Mouse (Mus musculus) liver, embryonic 16.5 days (tissue): Measurements from ENCODE around the gene Evi5. TPM values are rescaled to one million over a fixed set of nuclear protein-coding genes. Genes with fewer than 3 reads are reported as not detected.

Experiments
- ATAC-seq: fragments of 200-750 bp; cut with Nextera tagmentation; 2 replicates; pipeline ENCODE4 v1.8.0; 2017; ENCODE audit warnings: low read depth, mild to moderate bottlenecking, moderate number of reproducible peaks, moderate library complexity
- H3K27ac ChIP-seq: fragments of 300-500 bp; sonication (generic); 2 replicates; pipeline ENCODE4 v1.5.1; 2014; ENCODE audit warnings: mild to moderate bottlenecking, low read length
- H3K27me3 ChIP-seq: fragments of 300-500 bp; sonication (generic); 2 replicates; pipeline ENCODE4 v1.6.1; 2014; ENCODE audit warnings: low read depth, low read length, mixed read lengths; ENCODE audit not compliant: control insufficient read depth, insufficient read depth
- H3K36me3 ChIP-seq: fragments of 300-500 bp; sonication (generic); 2 replicates; pipeline ENCODE4 v1.6.1; 2014; ENCODE audit warnings: mild to moderate bottlenecking; ENCODE audit not compliant: control insufficient read depth, insufficient read depth
- H3K4me1 ChIP-seq: fragments of 300-500 bp; sonication (generic); 2 replicates; pipeline ENCODE4 v1.6.1; 2014; ENCODE audit warnings: low read depth, low read length, mixed read lengths; ENCODE audit not compliant: control insufficient read depth
- H3K4me2 ChIP-seq: fragments of 300-500 bp; sonication (generic); 2 replicates; pipeline ENCODE4 v1.6.1; 2014; ENCODE audit warnings: low read depth, low read length, mixed read lengths
- H3K4me3 ChIP-seq: fragments of 300-500 bp; sonication (generic); 2 replicates; pipeline ENCODE4 v1.5.1; 2014; ENCODE audit warnings: low read depth, mild to moderate bottlenecking, low read length
- H3K9ac ChIP-seq: fragments of 300-500 bp; sonication (generic); 2 replicates; pipeline ENCODE4 v1.6.1; 2014; ENCODE audit warnings: low read depth, low read length
- H3K9me3 ChIP-seq: fragments of 300-500 bp; sonication (generic); replicated peaks from 2 replicates; pipeline ENCODE4 v1.6.1; 2016; ENCODE audit warnings: low read length; ENCODE audit not compliant: control insufficient read depth
- WGBS: fragments of 180-500 bp; shearing (Covaris S2); extraction: QIAGEN DNeasy Blood & Tissue Kit; methylation state at CpG from one replicate; pipeline ENCODE4 v1.1.7; 2014; ENCODE audit not compliant: insufficient replicate concordance; 5-methylcytosine and 5-hydroxymethylcytosine counted together
- polyA plus RNA-seq: library from polyadenylated mRNA; unstranded; fragments of >200 nt; fragmentation: Nextera tagmentation; extraction: Ambion mirVana; gene quantifications from 2 replicates; pipeline ENCODE4 v1.2.1, GENCODE M21; 2015

The Evi5 gene
- polyA plus RNA-seq, 1 experiment from 2014 or later: 57.8 TPM

GRCm38 (mm10) chr5:107840549-107841238, 34.2 kb downstream of the Evi5 start:
- Histone ChIP-seq H3K4me1 (peaks cover 6% of the 10 kb centered on the region), H3K27me3 (no peaks in the 10 kb centered on the region), H3K9ac (no peak overlapping the region), H3K36me3 (peaks cover 18% of the 10 kb centered on the region), H3K9me3 (no peaks in the 10 kb centered on the region), H3K4me2 (no peak overlapping the region), H3K4me3 (no peak overlapping the region), H3K27ac (no peak overlapping the region)
- WGBS: 77% methylated on average over 5 of the region's 5 CpGs
- no peak for ATAC-seq

- peaks cover 18% of the 10 kb centered on the region for H3K36me3 ChIP-seq
- 45% methylated on average over 3 of the region's 3 CpGs for WGBS
- peak; percentile 83 for ATAC-seq
- H3K27ac ChIP-seq: 0 out of 2 replicates have a peak overlapping the region, but pooled peaks have one; percentile 5
- no peak overlapping the region for H3K4me2 ChIP-seq
- no peaks in the 10 kb centered on the region for H3K9me3 ChIP-seq
- no peaks in the 10 kb centered on the region for H3K27me3 ChIP-seq
- H3K4me3 ChIP-seq: no peak overlapping the region
- H3K9ac ChIP-seq: no peak overlapping the region
- peaks cover 6% of the 10 kb centered on the region for H3K4me1 ChIP-seq
These were observed 35.8 kb downstream of the Evi5 start for GRCm38 (mm10) chr5:107838891-107839644.

- H3K27me3 ChIP-seq: no peaks in the 10 kb centered on the region
- peaks cover 4% of the 10 kb centered on the region for H3K4me1 ChIP-seq
- no peak overlapping the region for H3K9ac ChIP-seq
- WGBS: 70% methylated on average over 1 of the region's 1 CpGs
- H3K4me2 ChIP-seq: no peak overlapping the region
- H3K9me3 ChIP-seq: no peaks in the 10 kb centered on the region
- no peak overlapping the region for H3K27ac ChIP-seq
- H3K4me3 ChIP-seq: no peak overlapping the region
- peaks cover 12% of the 10 kb centered on the region for H3K36me3 ChIP-seq
- no peak for ATAC-seq
These were observed 40.6 kb downstream of the Evi5 start for GRCm38 (mm10) chr5:107834287-107834686.

GRCm38 (mm10) chr5:107831351-107831750, 43.6 kb downstream of the Evi5 start:
- peaks cover 12% of the 10 kb centered on the region for H3K36me3 ChIP-seq
- WGBS: 86% methylated on average over 3 of the region's 3 CpGs
- no peak overlapping the region for H3K27ac ChIP-seq
- no peak overlapping the region for H3K4me2 ChIP-seq
- H3K4me1 ChIP-seq: peaks cover 4% of the 10 kb centered on the region
- no peak overlapping the region for H3K9ac ChIP-seq
- H3K9me3 ChIP-seq: no peaks in the 10 kb centered on the region
- H3K27me3 ChIP-seq: no peaks in the 10 kb centered on the region
- no peak overlapping the region for H3K4me3 ChIP-seq
- ATAC-seq: no peak

GRCm38 (mm10) chr5:107829998-107830560, 44.8 kb downstream of the Evi5 start, which contains the start of gene Ube2d2b:
TSS of gene Ube2d2b (plus strand) at chr5:107830099.
- H3K4me2 ChIP-seq: no peak within 1 kb of the TSS
- H3K4me1 ChIP-seq: peaks cover 4% of the 10 kb centered on the region

GRCm38 (mm10) chr5:107822521-107822920, 52.4 kb downstream of the Evi5 start:
- Histone ChIP-seq H3K9ac (no peak overlapping the region), H3K4me3 (no peak overlapping the region), H3K4me1 (no peaks in the 10 kb centered on the region; the same call in 1 of the 2 replicates), H3K27me3 (no peaks in the 10 kb centered on the region), H3K4me2 (no peak overlapping the region), H3K36me3 (peaks cover 17% of the 10 kb centered on the region), H3K27ac (0 out of 2 replicates have a peak overlapping the region, but pooled peaks have one; percentile 22), H3K9me3 (no peaks in the 10 kb centered on the region)
- ATAC-seq: peak; percentile 65; the same call in 1 of the 2 replicates
- 71% methylated on average over 1 of the region's 1 CpGs for WGBS

More at GRCm38 (mm10) chr5:107829998-107830560, 44.8 kb downstream of the Evi5 start, which contains the start of gene Ube2d2b:
- peaks cover 12% of the 10 kb centered on the region for H3K36me3 ChIP-seq
- no peak within 1 kb of the TSS for H3K4me3 ChIP-seq
- no peak within 1 kb of the TSS for H3K9ac ChIP-seq
- ATAC-seq: no peak
- no peaks in the 10 kb centered on the region for H3K9me3 ChIP-seq
- no peaks in the 10 kb centered on the region for H3K27me3 ChIP-seq
- H3K27ac ChIP-seq: no peak within 1 kb of the TSS
- 94% methylated on average over 22 of the region's 22 CpGs for WGBS

- Histone ChIP-seq H3K9me3 (no peaks in the 10 kb centered on the region), H3K27me3 (no peaks in the 10 kb centered on the region), H3K4me3 (no peak overlapping the region), H3K9ac (no peak overlapping the region), H3K4me2 (no peak overlapping the region), H3K4me1 (no peaks in the 10 kb centered on the region), H3K27ac (no peak overlapping the region), H3K36me3 (peaks cover 65% of the 10 kb centered on the region)
- 90% methylated on average over 2 of the region's 2 CpGs for WGBS
- ATAC-seq: no peak
These were observed 60.3 kb downstream of the Evi5 start for GRCm38 (mm10) chr5:107814651-107815050.

- Histone ChIP-seq H3K4me2 (no peak overlapping the region), H3K36me3 (peaks cover 23% of the 10 kb centered on the region), H3K9ac (no peak overlapping the region), H3K27ac (no peak overlapping the region), H3K4me1 (no peaks in the 10 kb centered on the region), H3K4me3 (no peak overlapping the region), H3K27me3 (no peaks in the 10 kb centered on the region), H3K9me3 (no peaks in the 10 kb centered on the region)
- 85% methylated on average over 4 of the region's 4 CpGs for WGBS
- ATAC-seq: no peak
These were observed 67.4 kb downstream of the Evi5 start for GRCm38 (mm10) chr5:107807496-107807895.

GRCm38 (mm10) chr5:107802621-107803020, 72.3 kb downstream of the Evi5 start:
- Histone ChIP-seq H3K36me3 (peaks cover 9% of the 10 kb centered on the region), H3K27ac (no peak overlapping the region)
- ATAC-seq: no peak

More at GRCm38 (mm10) chr5:107802621-107803020, 72.3 kb downstream of the Evi5 start:
- H3K9ac ChIP-seq: no peak overlapping the region
- no peak overlapping the region for H3K4me2 ChIP-seq
- H3K9me3 ChIP-seq: no peaks in the 10 kb centered on the region
- no peak overlapping the region for H3K4me3 ChIP-seq
- no peaks in the 10 kb centered on the region for H3K27me3 ChIP-seq
- H3K4me1 ChIP-seq: no peaks in the 10 kb centered on the region
